Mouse (Mus musculus) heart, postnatal 4 days (tissue): ENCODE results near the gene Zc3h12b. TPM values are rescaled to one million over a fixed set of nuclear protein-coding genes. Genes with fewer than 3 reads are reported as not detected.

Source experiments
- total RNA-seq, 2 experiments: library from RNA; stranded (reverse); gene quantifications; 2 replicates each; pipeline ENCODE4 v1.2.3; 2021

Gene Zc3h12b
- total RNA-seq, 2 experiments from 2014 or later = 1.5 to 1.9 TPM

Other genes starting within 250 kb of the Zc3h12b start
- gene Asb12, start 153.7 kb upstream of the Zc3h12b start, total RNA-seq = 1 to 10 TPM; 4.5 to 5.0 TPM
- gene Pfn5, start 153.6 kb upstream of the Zc3h12b start, total RNA-seq = not detected
- gene Zc4h2, start 53.2 kb upstream of the Zc3h12b start, total RNA-seq = 1 to 10 TPM; 2.6 to 3.0 TPM
- gene Las1l, start 245.3 kb downstream of the Zc3h12b start, total RNA-seq = 10 to 100 TPM; 35.7 to 36.2 TPM